Mouse (Mus musculus) testis, adult 10 weeks (tissue): Measurements from ENCODE around the gene Spef1. TPM values are rescaled to one million over a fixed set of nuclear protein-coding genes. Genes with fewer than 3 reads are reported as not detected.

Experiments
- polyA plus RNA-seq: library from polyadenylated mRNA; stranded (reverse); fragments of 350-450 nt; fragmentation: Illumina TruSeq; extraction: RNeasy Lipid Tissue Mini Kit (QIAGEN cat#74804); gene quantifications from one replicate; pipeline ENCODE4 v1.2.3, GENCODE M21; 2014; ENCODE audit warnings: low read depth, low replicate concordance

Spef1 gene
- polyA plus RNA-seq, result 2.4 TPM

GRCm38 (mm10) chr2:131186771-131187601 lies at the start of gene Spef1, which contains the start of gene Cdc25b:
Gene Spef1 (minus strand): TSS chr2:131187282.
Gene Cdc25b (plus strand): TSS chr2:131186949.

GRCm38 (mm10) chr2:131233307-131234126 lies 46.4 kb upstream of the Spef1 start, which contains the start of gene Mavs:
Gene Mavs (plus strand): TSS chr2:131234063.

GRCm38 (mm10) chr2:131206778-131207177 lies 19.7 kb upstream of the Spef1 start, which contains the start of gene Ap5s1:
Gene Ap5s1 (plus strand): TSS chr2:131207078.

GRCm38 (mm10) chr2:131179990-131180587 lies 7.0 kb downstream of the Spef1 start, which contains the start of gene Cenpb:
Gene Cenpb (minus strand): TSS chr2:131180067.

GRCm38 (mm10) chr2:131159938-131160581 lies 27.0 kb downstream of the Spef1 start, which contains the start of gene 1700037H04Rik:
Gene 1700037H04Rik (minus strand): TSS chr2:131160081.

GRCm38 (mm10) chr2:131132930-131133547 lies 54.0 kb downstream of the Spef1 start, which contains the start of gene Gm11037:
Gene Gm11037 (plus strand): TSS chr2:131133497.

GRCm38 (mm10) chr2:131127161-131127730 lies 59.8 kb downstream of the Spef1 start, which contains the start of gene Hspa12b:
Gene Hspa12b (plus strand): TSS chr2:131127280.

Other genes with a start within 250 kb of the Spef1 start
- gene Gfra4, start 144.2 kb downstream of the Spef1 start, polyA plus RNA-seq, result 3.4 TPM
- gene Adam33, start 123.5 kb downstream of the Spef1 start, polyA plus RNA-seq, result not detected
- 0.06 TPM for gene Siglec1, start 100.5 kb downstream of the Spef1 start, polyA plus RNA-seq
- gene Hspa12b, start 60.0 kb downstream of the Spef1 start, polyA plus RNA-seq, result 0.57 TPM
- gene Gm11037, start 53.8 kb downstream of the Spef1 start, polyA plus RNA-seq, result not detected
- gene 1700037H04Rik, start 27.2 kb downstream of the Spef1 start, polyA plus RNA-seq, result 14.9 TPM
- gene Cenpb, start 7.2 kb downstream of the Spef1 start, polyA plus RNA-seq, result 2.8 TPM
- gene Cdc25b, start 333 bp downstream of the Spef1 start, polyA plus RNA-seq, result 0.41 TPM
- gene Ap5s1, start 19.8 kb upstream of the Spef1 start, polyA plus RNA-seq, result 3.3 TPM
- 1.9 TPM for gene Mavs, start 46.8 kb upstream of the Spef1 start, polyA plus RNA-seq
- 58.3 TPM for gene Pank2, start 75.2 kb upstream of the Spef1 start, polyA plus RNA-seq
- gene Rnf24, start 165.6 kb upstream of the Spef1 start, polyA plus RNA-seq, result 16.6 TPM